Mouse (Mus musculus) megakaryocyte progenitor cell, adult 5-6 weeks (primary cell): ENCODE data around the gene Lpar5. TPM values are rescaled to one million over a fixed set of nuclear protein-coding genes. Genes with fewer than 3 reads are reported as not detected.
A peak's percentile ranks its signal among the peaks of the same experiment; 100 is the strongest.

Experiments used
- ATAC-seq: replicated peaks from 2 replicates; pipeline ENCODE4 v1.8.0; 2016; ENCODE audit warnings: mild to moderate bottlenecking, moderate TSS enrichment, inconsistent platforms; ENCODE audit not compliant: poor library complexity
- total RNA-seq, 2 experiments: library from RNA; stranded (forward) in 1 of 2; stranded (reverse) in 1 of 2; fragments of 157-497, 149-512 nt in 1 of 2; fragments of 200-1000 nt in 1 of 2; gene quantifications; 2 replicates each; pipeline versions ENCODE4 v1.2.3 to v1.2.4; 2015 to 2017

Gene Lpar5
- total RNA-seq, 2 experiments from 2014 or later: 3.5 to 6.7 TPM

DNA sequence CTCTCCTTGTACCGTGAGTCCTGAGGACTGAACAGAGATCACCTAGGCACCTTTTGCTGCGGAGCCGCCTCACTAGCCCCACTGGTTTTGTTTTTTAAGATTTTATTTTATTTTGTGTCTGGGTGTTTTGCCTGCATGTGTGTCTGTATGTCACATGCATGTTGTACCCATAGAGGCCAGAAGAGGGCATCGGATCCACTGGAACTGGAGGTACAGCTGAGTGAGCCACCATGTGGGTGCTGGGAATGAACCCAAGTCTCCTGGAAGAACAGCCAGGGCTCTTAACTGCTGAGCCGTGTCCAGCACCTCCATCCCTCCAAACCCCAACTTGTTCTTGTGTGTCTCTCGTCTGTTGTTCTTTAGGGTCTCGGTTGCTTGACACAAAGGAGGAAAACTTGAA, 43.2 kb downstream of the Lpar5 start:
- ATAC-seq: peak; percentile 79

DNA sequence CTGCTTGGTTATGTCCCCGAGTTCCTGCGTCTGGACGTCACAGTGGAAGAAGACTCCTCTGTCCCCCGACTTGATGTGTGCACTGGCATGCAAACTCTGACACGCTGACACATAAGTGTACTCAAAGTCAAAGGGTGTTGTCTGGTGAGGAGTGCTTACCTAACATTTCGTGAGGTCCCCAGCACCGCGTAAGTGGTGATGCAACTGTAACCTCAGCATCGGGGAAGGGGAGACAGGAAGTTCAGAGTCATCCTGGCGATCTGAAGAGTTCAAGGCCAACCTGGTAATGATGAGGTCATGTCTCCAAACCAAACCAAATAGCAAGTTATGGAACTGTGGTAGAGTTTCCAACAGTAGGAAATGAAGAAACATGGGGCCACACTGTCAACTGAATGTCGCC, 44.8 kb downstream of the Lpar5 start:
- peak; percentile 60 for ATAC-seq

DNA sequence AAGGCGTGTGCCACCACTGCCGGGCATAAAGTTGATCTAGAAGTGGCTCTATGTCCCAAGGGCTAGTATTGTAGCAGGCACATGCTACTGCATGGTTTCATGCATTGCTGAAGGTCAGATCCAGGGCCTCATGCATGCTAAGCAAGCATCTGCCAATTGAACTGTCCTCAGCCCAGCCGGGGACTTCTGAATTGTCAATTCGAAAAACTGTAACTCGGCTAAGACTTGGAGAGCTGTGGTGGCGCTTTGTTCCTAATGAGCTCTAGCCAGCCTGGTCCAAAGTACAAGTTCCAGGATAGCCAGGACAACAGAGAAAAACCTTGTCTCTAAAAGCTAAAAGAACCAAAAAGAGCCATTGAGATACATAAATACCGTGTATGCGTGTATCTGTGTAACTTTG, 51.7 kb downstream of the Lpar5 start:
- ATAC-seq: no peak

DNA sequence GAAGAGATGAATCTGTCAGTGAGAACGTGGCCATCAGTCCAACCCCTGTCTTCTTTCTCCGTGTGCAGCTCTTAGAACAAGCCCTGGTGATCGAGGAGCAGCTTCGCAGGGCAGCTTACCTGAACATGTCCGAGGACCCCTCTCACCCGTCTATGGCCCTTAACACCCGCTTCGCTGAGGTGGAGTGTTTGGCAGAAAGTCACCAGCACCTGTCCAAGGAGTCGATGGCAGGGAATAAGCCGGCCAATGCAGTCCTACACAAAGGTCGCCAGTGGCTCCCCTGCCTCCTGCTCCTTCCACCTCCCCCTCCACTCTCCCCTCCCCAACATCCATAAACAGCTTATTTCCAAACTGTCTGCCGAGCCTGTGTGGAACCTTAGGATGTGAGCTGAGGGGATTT, 61.0 kb downstream of the Lpar5 start:
- ATAC-seq: no peak

DNA sequence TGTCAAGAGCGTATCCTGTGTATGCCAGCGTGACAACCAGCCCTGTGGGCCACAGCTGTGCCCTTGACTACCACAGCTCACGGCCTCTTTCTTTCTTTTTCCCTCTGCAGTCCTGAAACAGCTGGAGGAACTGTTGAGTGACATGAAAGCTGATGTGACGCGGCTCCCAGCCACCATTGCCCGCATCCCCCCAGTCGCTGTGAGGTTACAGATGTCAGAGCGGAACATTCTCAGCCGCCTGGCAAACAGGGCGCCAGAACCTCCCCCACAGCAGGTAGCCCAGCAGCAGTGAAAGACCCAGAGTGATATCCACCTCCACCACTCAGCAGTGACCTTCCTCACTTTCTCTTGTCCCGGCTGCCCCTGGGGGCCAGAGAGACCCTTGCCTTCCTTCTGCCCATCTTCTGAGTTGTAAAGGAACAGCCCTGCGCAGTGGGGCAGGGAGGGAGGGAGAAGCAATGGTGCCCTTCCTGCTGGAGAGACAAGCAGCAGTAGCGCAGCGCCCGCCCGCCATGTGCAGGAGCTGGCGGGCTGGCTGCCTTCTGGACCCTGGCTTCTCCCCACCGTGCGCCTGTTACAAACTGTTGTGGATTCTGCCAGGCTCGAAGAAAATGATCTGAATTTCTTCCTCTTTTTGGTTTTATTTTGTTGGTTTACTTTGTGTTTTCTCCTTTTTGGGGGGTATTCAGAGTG, 62.1 kb downstream of the Lpar5 start:
- no peak for ATAC-seq

DNA sequence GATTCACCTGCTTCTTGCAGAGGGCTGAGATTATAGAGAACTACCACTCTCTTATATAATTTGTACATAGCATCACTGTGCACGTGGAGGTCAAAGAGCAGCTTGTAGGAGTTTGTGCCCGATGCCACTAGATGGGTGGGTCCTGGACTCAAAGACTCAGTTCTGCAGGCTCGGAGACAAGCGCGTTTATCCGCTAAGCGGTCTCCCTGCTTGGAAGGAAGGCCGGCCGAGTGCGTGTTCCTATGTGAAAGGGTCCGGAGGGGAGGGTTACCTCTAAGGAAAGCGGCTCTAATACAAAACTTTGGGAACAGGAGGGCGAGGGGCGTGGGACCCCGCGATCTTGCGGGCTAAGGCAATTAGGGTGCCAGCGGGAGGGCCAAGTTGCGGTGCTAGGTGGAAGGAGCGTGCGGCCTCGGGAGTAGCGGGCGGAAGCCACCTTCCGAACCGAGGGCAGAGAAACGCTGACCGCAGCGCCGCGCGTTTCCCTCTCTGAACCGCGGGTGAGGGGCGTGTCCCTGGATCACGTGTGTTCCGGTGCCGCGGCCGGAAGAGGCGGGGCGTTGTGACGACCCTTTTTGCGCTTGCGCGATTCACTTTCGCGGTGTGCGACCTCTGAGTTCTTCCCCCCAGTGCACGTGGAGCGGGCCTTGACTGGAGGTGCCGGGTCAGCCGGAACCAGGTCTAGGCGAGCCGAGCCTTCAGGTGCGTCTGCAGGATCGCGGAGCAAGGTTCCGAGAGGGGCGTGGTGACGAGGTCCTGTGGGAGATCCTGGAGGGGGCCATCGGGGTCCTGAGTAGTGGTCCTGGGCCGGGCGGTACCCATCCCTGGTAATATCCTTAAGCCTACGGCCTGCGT, 63.8 kb downstream of the Lpar5 start, which contains the start of gene Nop2:
TSS of gene Nop2 (plus strand) at position 608 of the 855 bp plus-strand sequence.
- ATAC-seq: peak; percentile 89

Other genes starting within 250 kb of the Lpar5 start
- 42.0 and 46.7 TPM in 2 replicates for gene Usp5, start 238.4 kb upstream of the Lpar5 start, total RNA-seq (2015)
- 86.1 and 87.7 TPM in 2 replicates for gene Usp5, start 238.4 kb upstream of the Lpar5 start, total RNA-seq (2017)
- gene Cdca3, start 238.4 kb upstream of the Lpar5 start, total RNA-seq (2015): 130 and 145 TPM in 2 replicates
- gene Cdca3, start 238.4 kb upstream of the Lpar5 start, total RNA-seq (2017): 149 and 159 TPM in 2 replicates
- not detected in 2 replicates for gene Gnb3, start 227.6 kb upstream of the Lpar5 start, total RNA-seq (2015)
- gene Gnb3, start 227.6 kb upstream of the Lpar5 start, total RNA-seq (2017): not detected in 2 replicates
- gene P3h3, start 210.2 kb upstream of the Lpar5 start, total RNA-seq (2015): 1.3 and 3.5 TPM in 2 replicates
- 1.00 and 2.5 TPM in 2 replicates for gene P3h3, start 210.2 kb upstream of the Lpar5 start, total RNA-seq (2017)
- not detected in 2 replicates for gene Gpr162, start 203.9 kb upstream of the Lpar5 start, total RNA-seq (2015)
- not detected in 2 replicates for gene Gpr162, start 203.9 kb upstream of the Lpar5 start, total RNA-seq (2017)
- 0.42 and 1.0 TPM in 2 replicates for gene Cd4, start 179.7 kb upstream of the Lpar5 start, total RNA-seq (2015)
- 0.08 and 1.0 TPM in 2 replicates for gene Cd4, start 179.7 kb upstream of the Lpar5 start, total RNA-seq (2017)
- 0.81 and 1.3 TPM in 2 replicates for gene Lag3, start 156.2 kb upstream of the Lpar5 start, total RNA-seq (2015)
- gene Lag3, start 156.2 kb upstream of the Lpar5 start, total RNA-seq (2017): 0.08 and 1.0 TPM in 2 replicates
- gene Ptms, start 147.8 kb upstream of the Lpar5 start, total RNA-seq (2015): 15.9 and 18.8 TPM in 2 replicates
- 14.0 and 26.1 TPM in 2 replicates for gene Ptms, start 147.8 kb upstream of the Lpar5 start, total RNA-seq (2017)
- gene Mlf2, start 136.5 kb upstream of the Lpar5 start, total RNA-seq (2015): 71.3 and 82.7 TPM in 2 replicates
- gene Mlf2, start 136.5 kb upstream of the Lpar5 start, total RNA-seq (2017): 57.0 and 58.8 TPM in 2 replicates
- gene Cops7a, start 102.4 kb upstream of the Lpar5 start, total RNA-seq (2015): 86.3 and 90.2 TPM in 2 replicates
- 56.1 and 61.8 TPM in 2 replicates for gene Cops7a, start 102.4 kb upstream of the Lpar5 start, total RNA-seq (2017)
- 0.15 TPM in 1 of 2 replicates, not detected in the other for gene Pianp, start 71.2 kb upstream of the Lpar5 start, total RNA-seq (2015)
- not detected in 2 replicates for gene Pianp, start 71.2 kb upstream of the Lpar5 start, total RNA-seq (2017)
- gene Zfp384, start 58.8 kb upstream of the Lpar5 start, total RNA-seq (2015): 67.9 and 69.9 TPM in 2 replicates
- gene Zfp384, start 58.8 kb upstream of the Lpar5 start, total RNA-seq (2017): 26.2 and 29.3 TPM in 2 replicates
- 22.8 and 25.2 TPM in 2 replicates for gene Ing4, start 28.2 kb upstream of the Lpar5 start, total RNA-seq (2015)
- gene Ing4, start 28.2 kb upstream of the Lpar5 start, total RNA-seq (2017): 44.4 and 49.8 TPM in 2 replicates
- gene Acrbp, start 18.2 kb upstream of the Lpar5 start, total RNA-seq (2015): 8.1 and 9.5 TPM in 2 replicates
- 3.6 and 5.8 TPM in 2 replicates for gene Acrbp, start 18.2 kb upstream of the Lpar5 start, total RNA-seq (2017)
- gene Chd4, start 28.1 kb downstream of the Lpar5 start, total RNA-seq (2015): 85.7 and 91.6 TPM in 2 replicates
- 299 and 375 TPM in 2 replicates for gene Chd4, start 28.1 kb downstream of the Lpar5 start, total RNA-seq (2017)
- gene Nop2, start 64.0 kb downstream of the Lpar5 start, total RNA-seq (2015): 42.8 and 43.7 TPM in 2 replicates
- 82.3 and 83.8 TPM in 2 replicates for gene Nop2, start 64.0 kb downstream of the Lpar5 start, total RNA-seq (2017)
- 14.3 and 18.1 TPM in 2 replicates for gene Iffo1, start 77.3 kb downstream of the Lpar5 start, total RNA-seq (2015)
- gene Iffo1, start 77.3 kb downstream of the Lpar5 start, total RNA-seq (2017): 14.2 and 15.7 TPM in 2 replicates
- 3,979 and 4,068 TPM in 2 replicates for gene Gapdh, start 98.5 kb downstream of the Lpar5 start, total RNA-seq (2015)
- gene Gapdh, start 98.5 kb downstream of the Lpar5 start, total RNA-seq (2017): 1,418 and 1,569 TPM in 2 replicates
- 205 and 228 TPM in 2 replicates for gene Ncapd2, start 123.8 kb downstream of the Lpar5 start, total RNA-seq (2015)
- gene Ncapd2, start 123.8 kb downstream of the Lpar5 start, total RNA-seq (2017): 207 and 256 TPM in 2 replicates
- gene Mrpl51, start 123.9 kb downstream of the Lpar5 start, total RNA-seq (2015): 144 and 171 TPM in 2 replicates
- 128 and 156 TPM in 2 replicates for gene Mrpl51, start 123.9 kb downstream of the Lpar5 start, total RNA-seq (2017)
- 10.1 and 15.5 TPM in 2 replicates for gene Vamp1, start 147.6 kb downstream of the Lpar5 start, total RNA-seq (2015)
- gene Vamp1, start 147.6 kb downstream of the Lpar5 start, total RNA-seq (2017): 6.2 and 9.1 TPM in 2 replicates
- 5.2 and 7.4 TPM in 2 replicates for gene Tapbpl, start 163.9 kb downstream of the Lpar5 start, total RNA-seq (2015)
- 16.2 and 18.6 TPM in 2 replicates for gene Tapbpl, start 163.9 kb downstream of the Lpar5 start, total RNA-seq (2017)
- 44.7 and 60.2 TPM in 2 replicates for gene Cd27, start 169.1 kb downstream of the Lpar5 start, total RNA-seq (2015)
- gene Cd27, start 169.1 kb downstream of the Lpar5 start, total RNA-seq (2017): 28.9 and 41.9 TPM in 2 replicates
- gene Tuba3a, start 218.1 kb downstream of the Lpar5 start, total RNA-seq (2015): not detected in 2 replicates
- not detected in 2 replicates for gene Tuba3a, start 218.1 kb downstream of the Lpar5 start, total RNA-seq (2017)
- 17.5 and 18.7 TPM in 2 replicates for gene Ltbr, start 246.0 kb downstream of the Lpar5 start, total RNA-seq (2015)
- gene Ltbr, start 246.0 kb downstream of the Lpar5 start, total RNA-seq (2017): 28.2 and 43.7 TPM in 2 replicates